Mouse (Mus musculus): Measurements from ENCODE around the gene Tmem233. TPM values are rescaled to one million over a fixed set of nuclear protein-coding genes. Genes with fewer than 3 reads are reported as not detected.

Gene Tmem233
- polyA plus RNA-seq, 1 experiment, result not detected

DNA sequence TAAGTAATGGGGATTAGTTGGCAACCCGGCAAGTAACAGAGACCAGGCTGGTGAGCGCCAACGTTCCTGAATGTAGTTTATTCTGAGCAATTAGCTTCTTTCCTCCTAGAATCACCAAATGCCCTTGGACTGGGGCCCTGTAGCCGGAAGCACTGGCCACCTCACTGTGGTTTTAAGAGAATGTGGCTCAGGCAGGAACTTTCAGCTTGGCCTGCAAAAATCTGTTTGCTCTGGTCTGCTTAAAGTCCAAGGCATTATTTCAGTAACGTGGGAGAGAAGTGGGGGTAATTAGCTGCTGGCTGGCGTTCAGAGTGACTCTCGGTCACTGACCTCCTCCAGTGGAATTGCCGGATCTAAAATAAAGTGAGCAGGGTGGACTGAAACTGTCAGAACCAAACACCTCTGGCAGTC, 59.8 kb downstream of the Tmem233 start:
- 3% methylated on average over 8 of the region's 8 CpGs for WGBS
- no peak for TF ChIP-seq CTCF (IDR thresholded peaks at IDR 0.05; ENCODE audit: extremely low read depth, insufficient read length, insufficient replicate concordance, low read depth, low read length)
- no peak for TF ChIP-seq POLR2A (IDR thresholded peaks at IDR 0.05; ENCODE audit: low read depth, low read length)
- peaks cover 31% of the 10 kb centered on the region for H3K36me3 ChIP-seq (ENCODE audit: control insufficient read depth, insufficient read depth, low read length)
- peak overlapping the region; percentile 81 for H3K27ac ChIP-seq (ENCODE audit: insufficient read depth, low read depth, low read length)
- H3K27me3 ChIP-seq (ENCODE audit: control insufficient read depth, insufficient read depth, low read length), result no peaks in the 10 kb centered on the region
- peaks cover 20% of the 10 kb centered on the region; the same call in 1 of the 2 replicates for H3K4me1 ChIP-seq (ENCODE audit: control insufficient read depth, insufficient read depth, insufficient read length, low read length)
- H3K4me3 ChIP-seq (ENCODE audit: low read depth, low read length), result peak overlapping the region; percentile 87

- peaks cover 20% of the 10 kb centered on the region; the same call in 1 of the 2 replicates for H3K4me1 ChIP-seq (ENCODE audit: control insufficient read depth, insufficient read depth, insufficient read length, low read length)
- no peaks in the 10 kb centered on the region for H3K27me3 ChIP-seq (ENCODE audit: control insufficient read depth, insufficient read depth, low read length)
- no peak for TF ChIP-seq CTCF (IDR thresholded peaks at IDR 0.05; ENCODE audit: extremely low read depth, insufficient read length, insufficient replicate concordance, low read depth, low read length)
- no peak for TF ChIP-seq POLR2A (IDR thresholded peaks at IDR 0.05; ENCODE audit: low read depth, low read length)
- 19% methylated on average over 7 of the region's 7 CpGs for WGBS
- H3K4me3 ChIP-seq (ENCODE audit: low read depth, low read length), result peak overlapping the region; percentile 87
- H3K27ac ChIP-seq (ENCODE audit: insufficient read depth, low read depth, low read length), result peak overlapping the region; percentile 81
- peaks cover 36% of the 10 kb centered on the region for H3K36me3 ChIP-seq (ENCODE audit: control insufficient read depth, insufficient read depth, low read length)
Measured at GRCm38 (mm10) chr5:116022658-116023200, 60.3 kb downstream of the Tmem233 start.

- 82% methylated on average over 12 of the region's 12 CpGs for WGBS
- H3K27ac ChIP-seq (ENCODE audit: insufficient read depth, low read depth, low read length), result peak overlapping the region; percentile 81
Measured at GRCm38 (mm10) chr5:116022131-116022530, 60.9 kb downstream of the Tmem233 start.

GRCm38 (mm10) chr5:116021552-116021951, 61.5 kb downstream of the Tmem233 start:
- Histone ChIP-seq H3K27ac (ENCODE audit: insufficient read depth, low read depth, low read length) (no peak overlapping the region), H3K27me3 (ENCODE audit: control insufficient read depth, insufficient read depth, low read length) (no peaks in the 10 kb centered on the region), H3K4me3 (ENCODE audit: low read depth, low read length) (no peak overlapping the region), H3K4me1 (ENCODE audit: control insufficient read depth, insufficient read depth, insufficient read length, low read length) (peaks cover 20% of the 10 kb centered on the region; the same call in 1 of the 2 replicates), H3K36me3 (ENCODE audit: control insufficient read depth, insufficient read depth, low read length) (peaks cover 48% of the 10 kb centered on the region)
- WGBS, result 89% methylated on average over 14 of the region's 14 CpGs
- no peak for TF ChIP-seq CTCF (IDR thresholded peaks at IDR 0.05; ENCODE audit: extremely low read depth, insufficient read length, insufficient replicate concordance, low read depth, low read length)

More at GRCm38 (mm10) chr5:116022131-116022530, 60.9 kb downstream of the Tmem233 start:
- H3K27me3 ChIP-seq (ENCODE audit: control insufficient read depth, insufficient read depth, low read length), result no peaks in the 10 kb centered on the region
- H3K4me3 ChIP-seq (ENCODE audit: low read depth, low read length), result peak overlapping the region; percentile 11
- peaks cover 20% of the 10 kb centered on the region; the same call in 1 of the 2 replicates for H3K4me1 ChIP-seq (ENCODE audit: control insufficient read depth, insufficient read depth, insufficient read length, low read length)
- TF ChIP-seq POLR2A (IDR thresholded peaks at IDR 0.05; ENCODE audit: low read depth, low read length) (no peak), CTCF (IDR thresholded peaks at IDR 0.05; ENCODE audit: extremely low read depth, insufficient read length, insufficient replicate concordance, low read depth, low read length) (no peak)
- peaks cover 42% of the 10 kb centered on the region for H3K36me3 ChIP-seq (ENCODE audit: control insufficient read depth, insufficient read depth, low read length)

GRCm38 (mm10) chr5:116019371-116019770, 63.7 kb downstream of the Tmem233 start:
- no peaks in the 10 kb centered on the region for H3K27me3 ChIP-seq (ENCODE audit: control insufficient read depth, insufficient read depth, low read length)
- no peak overlapping the region for H3K4me3 ChIP-seq (ENCODE audit: low read depth, low read length)
- 30% methylated on average over 11 of the region's 11 CpGs for WGBS
- peaks cover 20% of the 10 kb centered on the region; the same call in 1 of the 2 replicates for H3K4me1 ChIP-seq (ENCODE audit: control insufficient read depth, insufficient read depth, insufficient read length, low read length)
- H3K27ac ChIP-seq (ENCODE audit: insufficient read depth, low read depth, low read length), result 0 out of 2 replicates have a peak overlapping the region, but pooled peaks have one; percentile 2
- no peak for TF ChIP-seq CTCF (IDR thresholded peaks at IDR 0.05; ENCODE audit: extremely low read depth, insufficient read length, insufficient replicate concordance, low read depth, low read length)
- no peak for TF ChIP-seq POLR2A (IDR thresholded peaks at IDR 0.05; ENCODE audit: low read depth, low read length)
- H3K36me3 ChIP-seq (ENCODE audit: control insufficient read depth, insufficient read depth, low read length), result peaks cover 69% of the 10 kb centered on the region

DNA sequence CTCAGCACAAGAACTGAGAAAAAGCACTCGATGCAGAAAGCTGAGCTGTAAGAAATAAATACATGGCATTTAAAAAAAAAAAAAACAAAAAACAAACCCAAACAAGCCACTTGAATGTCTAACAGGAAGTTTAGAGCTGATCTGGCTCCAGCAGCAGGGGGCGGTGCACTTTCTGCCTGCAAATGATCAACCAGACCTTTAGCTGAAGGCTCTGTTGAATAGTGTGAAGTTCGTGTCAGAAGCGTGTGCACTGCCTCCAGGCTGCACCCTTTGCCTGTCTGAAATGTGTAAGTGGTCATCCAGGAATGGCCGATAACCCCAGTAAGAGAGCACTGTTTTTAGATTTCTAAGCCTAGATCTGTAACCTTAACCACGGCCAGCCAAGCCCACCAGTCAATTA, 64.3 kb downstream of the Tmem233 start:
- Histone ChIP-seq H3K27me3 (ENCODE audit: control insufficient read depth, insufficient read depth, low read length) (no peaks in the 10 kb centered on the region), H3K4me3 (ENCODE audit: low read depth, low read length) (no peak overlapping the region), H3K36me3 (ENCODE audit: control insufficient read depth, insufficient read depth, low read length) (peaks cover 74% of the 10 kb centered on the region), H3K27ac (ENCODE audit: insufficient read depth, low read depth, low read length) (0 out of 2 replicates have a peak overlapping the region, but pooled peaks have one; percentile 2), H3K4me1 (ENCODE audit: control insufficient read depth, insufficient read depth, insufficient read length, low read length) (peaks cover 20% of the 10 kb centered on the region; the same call in 1 of the 2 replicates)
- TF ChIP-seq POLR2A (IDR thresholded peaks at IDR 0.05; ENCODE audit: low read depth, low read length), result no peak
- no peak for TF ChIP-seq CTCF (IDR thresholded peaks at IDR 0.05; ENCODE audit: extremely low read depth, insufficient read length, insufficient replicate concordance, low read depth, low read length)
- WGBS, result 41% methylated on average over 6 of the region's 6 CpGs

GRCm38 (mm10) chr5:116018196-116018595, 64.8 kb downstream of the Tmem233 start:
- no peaks in the 10 kb centered on the region for H3K27me3 ChIP-seq (ENCODE audit: control insufficient read depth, insufficient read depth, low read length)
- peaks cover 79% of the 10 kb centered on the region for H3K36me3 ChIP-seq (ENCODE audit: control insufficient read depth, insufficient read depth, low read length)

More at GRCm38 (mm10) chr5:116018196-116018595, 64.8 kb downstream of the Tmem233 start:
- Histone ChIP-seq H3K4me1 (ENCODE audit: control insufficient read depth, insufficient read depth, insufficient read length, low read length) (peaks cover 20% of the 10 kb centered on the region; the same call in 1 of the 2 replicates), H3K27ac (ENCODE audit: insufficient read depth, low read depth, low read length) (no peak overlapping the region), H3K4me3 (ENCODE audit: low read depth, low read length) (no peak overlapping the region)
- TF ChIP-seq CTCF (IDR thresholded peaks at IDR 0.05; ENCODE audit: extremely low read depth, insufficient read length, insufficient replicate concordance, low read depth, low read length) (no peak), POLR2A (IDR thresholded peaks at IDR 0.05; ENCODE audit: low read depth, low read length) (no peak)
- 89% methylated on average over 9 of the region's 9 CpGs for WGBS

Measured in small intestine, adult 2 months (tissue).